Mouse (Mus musculus) CH12.LX (cell line): ENCODE results near the gene Rtn4rl2. TPM values are rescaled to one million over a fixed set of nuclear protein-coding genes. Genes with fewer than 3 reads are reported as not detected.

Source experiments
- DNase-seq: peaks from one replicate; pipeline ENCODE4 v3.0.0-alpha.2; 2013; ENCODE audit errors: extremely low read depth
- H3K27ac ChIP-seq: 2 replicates; pipeline ENCODE4 v1.5.1; 2012; ENCODE audit warnings: low read depth, mild to moderate bottlenecking, control low read depth, moderate library complexity; ENCODE audit not compliant: insufficient read depth
- H3K27me3 ChIP-seq: replicated peaks from 2 replicates; pipeline ENCODE3; 2012; ENCODE audit warnings: inconsistent platforms
- H3K36me3 ChIP-seq, 2 experiments: replicated peaks in 1 of 2; 2 replicates each; pipeline versions ENCODE3 to v1.6.1; 2012; ENCODE audit warnings: inconsistent platforms in 1 of 2, low read length in 1 of 2, mild to moderate bottlenecking in 1 of 2, mixed read lengths in 1 of 2, moderate library complexity in 1 of 2; ENCODE audit not compliant: control insufficient read depth in 1 of 2, insufficient read depth in 1 of 2
- H3K4me1 ChIP-seq, 2 experiments: 2 replicates each; pipeline ENCODE4 v1.6.1; 2012; ENCODE audit warnings: inconsistent platforms in 1 of 2, moderate library complexity in 1 of 2; ENCODE audit not compliant: insufficient read depth in 2 of 2, control insufficient read depth in 1 of 2
- H3K4me2 ChIP-seq: 2 replicates; pipeline ENCODE4 v1.6.1; 2012; ENCODE audit warnings: low read depth, mild to moderate bottlenecking, control low read depth; ENCODE audit not compliant: poor library complexity, insufficient read depth, severe bottlenecking
- H3K4me3 ChIP-seq, 3 experiments: fragments of 150-350 bp in 1 of 3; sonication (generic) in 1 of 3; replicated peaks in 1 of 3; 2 replicates each; pipeline versions ENCODE3 to v1.5.1; 2011 to 2012; ENCODE audit warnings: low read depth in 2 of 3, low read length in 2 of 3, mild to moderate bottlenecking in 2 of 3, moderate library complexity in 2 of 3, control low read depth in 1 of 3, improper control_type of control experiment in 1 of 3, inconsistent platforms in 1 of 3, mixed read lengths in 1 of 3; ENCODE audit not compliant: poor library complexity in 1 of 3
- H3K79me2 ChIP-seq: replicated peaks from 2 replicates; pipeline ENCODE4 v1.6.1; 2012; ENCODE audit warnings: mild to moderate bottlenecking, moderate library complexity; ENCODE audit not compliant: control insufficient read depth, poor library complexity, insufficient read depth, severe bottlenecking; ENCODE audit errors: extremely low read depth
- H3K9ac ChIP-seq: 2 replicates; pipeline ENCODE4 v1.6.1; 2012; ENCODE audit warnings: low read depth, mild to moderate bottlenecking, control low read depth, moderate library complexity; ENCODE audit not compliant: insufficient read depth
- H3K9me3 ChIP-seq: replicated peaks from 2 replicates; pipeline ENCODE3; 2012; ENCODE audit warnings: low read length, inconsistent platforms, mixed read lengths
- E2F4 ChIP-seq: IDR thresholded peaks from 2 replicates; pipeline ENCODE4 v1.6.1; 2011; ENCODE audit warnings: low read depth, low read length, improper control_type of control experiment; ENCODE audit not compliant: insufficient replicate concordance
- ELF1 ChIP-seq: IDR thresholded peaks from 2 replicates; pipeline ENCODE4 v1.6.1; 2014; ENCODE audit warnings: low read depth, mild to moderate bottlenecking, inconsistent platforms, low read length, improper control_type of control experiment
- GABPA ChIP-seq: IDR thresholded peaks from 2 replicates; pipeline ENCODE4 v1.6.1; 2012; ENCODE audit warnings: low read depth, low read length, improper control_type of control experiment, inconsistent platforms; ENCODE audit not compliant: insufficient replicate concordance
- JUND ChIP-seq: conservative IDR thresholded peaks from 2 replicates; pipeline ENCODE4 v1.6.1; 2011; ENCODE audit warnings: low read depth, low read length, improper control_type of control experiment
- MAFK ChIP-seq: IDR thresholded peaks from 2 replicates; pipeline ENCODE4 v1.6.1; 2011; ENCODE audit warnings: low read length, improper control_type of control experiment; ENCODE audit not compliant: insufficient replicate concordance
- MAX ChIP-seq: IDR thresholded peaks from 2 replicates; pipeline ENCODE4 v1.6.1; 2011; ENCODE audit warnings: low read length, improper control_type of control experiment
- MXI1 ChIP-seq: IDR thresholded peaks from 2 replicates; pipeline ENCODE4 v1.6.1; 2011; ENCODE audit warnings: mild to moderate bottlenecking, low read depth, low read length, improper control_type of control experiment
- NELFE ChIP-seq: IDR thresholded peaks from 2 replicates; pipeline ENCODE4 v1.6.1; 2011; ENCODE audit warnings: low read depth, low read length, improper control_type of control experiment
- PAX5 ChIP-seq: IDR thresholded peaks from 2 replicates; pipeline ENCODE4 v1.6.1; 2012; ENCODE audit warnings: low read length, inconsistent platforms, mixed read lengths
- POLR2A ChIP-seq: IDR thresholded peaks from 2 replicates; pipeline ENCODE4 v1.6.1; 2011; ENCODE audit warnings: low read depth, mild to moderate bottlenecking, improper control_type of control experiment, low read length
- POLR2AphosphoS2 ChIP-seq: IDR thresholded peaks from 2 replicates; pipeline ENCODE4 v1.6.1; 2011; ENCODE audit warnings: low read depth, low read length, improper control_type of control experiment
- SIN3A ChIP-seq: IDR thresholded peaks from 2 replicates; pipeline ENCODE4 v1.6.1; 2012; ENCODE audit warnings: low read length, improper control_type of control experiment, inconsistent platforms
- SMC3 ChIP-seq: IDR thresholded peaks from 2 replicates; pipeline ENCODE4 v1.6.1; 2011; ENCODE audit warnings: low read depth, low read length, improper control_type of control experiment
- TBP ChIP-seq: conservative IDR thresholded peaks from 2 replicates; pipeline ENCODE4 v1.6.1; 2011; ENCODE audit warnings: low read depth, low read length, improper control_type of control experiment
- UBTF ChIP-seq: IDR thresholded peaks from 2 replicates; pipeline ENCODE4 v1.6.1; 2012; ENCODE audit warnings: low read depth, mild to moderate bottlenecking, inconsistent platforms, low read length, improper control_type of control experiment, moderate library complexity
- ZC3H11A ChIP-seq: IDR thresholded peaks from 2 replicates; pipeline ENCODE4 v1.6.1; 2012; ENCODE audit warnings: low read depth, mild to moderate bottlenecking, inconsistent platforms, low read length, improper control_type of control experiment
- ZKSCAN1 ChIP-seq: IDR thresholded peaks from 2 replicates; pipeline ENCODE4 v1.6.1; 2012; ENCODE audit warnings: low read depth, inconsistent platforms, low read length, improper control_type of control experiment, borderline replicate concordance
- ZMIZ1 ChIP-seq: IDR thresholded peaks from 2 replicates; pipeline ENCODE4 v1.6.1; 2012; ENCODE audit warnings: low read depth, mild to moderate bottlenecking, inconsistent platforms, low read length, improper control_type of control experiment
- dilution Hi-C: fragments of 300-500 bp; cut with MboI; formaldehyde crosslinking; loops from 2 replicates; pipeline ENCODE4 v1.14.3; 2020; ENCODE audit warnings: low sequenced_read_pairs; ENCODE audit not compliant: extremely low pct_unique_long_range_greater_than_20kb, extremely low pct_ligation_motif_present
- in situ Hi-C: fragments of 300-500 bp; cut with MboI; formaldehyde crosslinking; loops from 3 replicates; pipeline ENCODE4 v1.14.3; 2019; ENCODE audit warnings: low sequenced_read_pairs, low pct_ligation_motif_present, low pct_unique_long_range_greater_than_20kb, mixed read lengths
- polyA plus RNA-seq: library from polyadenylated mRNA; unstranded; fragments of >175 nt; gene quantifications from 2 replicates; pipeline ENCODE4 v1.2.1, GENCODE M21; 2012; ENCODE audit warnings: low read depth; ENCODE audit not compliant: insufficient read length
- total RNA-seq, 2 experiments: library from RNA; depleted of rRNA; stranded (reverse); fragments of 300-350 nt in 1 of 2; fragments of >200 nt in 1 of 2; gene quantifications; 2 replicates each; pipeline ENCODE4 v1.2.3; 2012 to 2014

Gene Rtn4rl2
- total and polyA plus RNA-seq, 3 experiments, result not detected

DNA sequence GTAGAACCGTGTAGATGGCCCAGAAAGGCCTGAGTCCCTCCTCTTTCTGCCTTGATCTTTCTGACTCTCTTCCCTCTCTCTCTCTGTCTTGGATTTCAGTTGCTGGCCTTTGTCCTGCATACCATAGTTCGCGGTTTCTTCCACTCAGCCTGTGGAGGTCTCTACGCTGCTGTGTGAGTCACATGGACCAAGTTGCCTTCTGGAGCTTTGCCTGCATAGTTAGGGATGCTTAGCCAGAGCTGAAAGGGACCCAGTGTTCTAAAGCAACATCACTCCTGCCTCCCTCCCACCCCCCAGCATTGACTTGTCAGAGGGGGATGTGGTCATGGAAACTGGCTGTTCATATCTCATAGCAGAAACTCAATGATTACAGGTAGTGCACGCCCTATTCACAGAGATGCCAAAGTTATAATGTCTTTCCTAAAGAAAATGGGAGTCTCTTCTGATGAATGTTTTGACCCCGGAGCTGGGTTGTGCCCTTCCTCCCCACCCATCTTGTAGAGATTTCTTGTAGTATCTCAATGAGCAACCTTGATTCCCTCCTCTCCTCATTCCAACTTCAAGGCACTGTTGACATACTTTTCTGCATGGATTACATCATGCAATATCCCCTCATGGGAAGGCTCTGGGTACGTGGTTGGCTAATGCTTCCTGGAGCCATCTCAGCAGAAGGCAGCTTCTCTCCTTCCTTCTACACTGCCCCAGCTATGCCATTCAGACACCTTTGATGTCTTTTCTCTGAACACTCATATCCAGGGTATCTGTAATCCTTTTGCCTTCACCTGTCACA is 26.3 kb downstream of the Rtn4rl2 start:
- Histone ChIP-seq H3K27ac (no peak overlapping the region), H3K4me2 (no peak overlapping the region), H3K36me3 (no peaks in the 10 kb centered on the region), H3K9me3 (no peaks in the 10 kb centered on the region), H3K4me3 (no peak overlapping the region), H3K9ac (no peak overlapping the region), H3K27me3 (peaks cover 14% of the 10 kb centered on the region), H3K4me1 (peaks cover 0 to 22% of the 10 kb centered on the region in 2 experiments; a peak in 2 of 4 replicates), H3K79me2 (no peaks in the 10 kb centered on the region)
- dilution Hi-C loops, result no loop called here
- in situ Hi-C loops, result loop anchor here (5.0 kb wide), 1 partner anchor 33 kb away; the partner anchor contains the start of gene Timm10
- no peak for DNase-seq
- TF ChIP-seq E2F4 (no peak), POLR2AphosphoS2 (no peak), SIN3A (no peak), POLR2A (no peak), MAX (no peak), NELFE (no peak), PAX5 (no peak), MXI1 (no peak), MAFK (no peak), GABPA (no peak), UBTF (no peak), ZKSCAN1 (no peak)

DNA sequence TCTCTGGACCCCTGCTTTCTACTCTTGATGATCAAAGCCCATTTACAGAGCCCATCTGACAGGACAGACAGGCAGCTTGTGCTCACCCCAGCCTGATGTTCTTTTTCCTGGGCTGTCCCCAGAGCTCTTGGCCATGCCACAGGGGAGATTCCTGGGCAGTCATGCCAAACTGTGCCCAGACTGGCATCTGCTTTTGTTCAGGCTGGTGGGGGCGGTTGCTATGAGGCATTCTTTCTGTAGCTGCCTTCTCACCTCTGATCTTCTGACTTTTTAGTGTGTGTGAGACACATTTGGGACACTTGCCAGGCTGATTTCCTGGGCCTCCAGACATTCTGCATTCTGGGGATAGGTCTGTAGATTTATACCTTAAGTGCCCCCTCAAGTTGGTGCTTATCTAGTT is 28.0 kb downstream of the Rtn4rl2 start:
- H3K27me3 ChIP-seq, result peaks cover 13% of the 10 kb centered on the region
- no peaks in the 10 kb centered on the region for H3K9me3 ChIP-seq
- no peaks in the 10 kb centered on the region for H3K36me3 ChIP-seq
- dilution Hi-C loops (no loop called here), in situ Hi-C loops (no loop called here)
- TF ChIP-seq TBP (no peak), SMC3 (no peak), POLR2AphosphoS2 (no peak), GABPA (no peak), JUND (no peak), ZC3H11A (no peak), ELF1 (no peak), ZMIZ1 (no peak), MXI1 (no peak), SIN3A (no peak)
- no peak overlapping the region for H3K9ac ChIP-seq
- H3K4me2 ChIP-seq, result no peak overlapping the region
- no peak overlapping the region for H3K27ac ChIP-seq
- peaks cover 0 to 10% of the 10 kb centered on the region in 2 experiments; a peak in 1 of 4 replicates for H3K4me1 ChIP-seq
- no peak for DNase-seq
- no peaks in the 10 kb centered on the region for H3K79me2 ChIP-seq
- H3K4me3 ChIP-seq, result no peak overlapping the region
